Mouse (Mus musculus): ENCODE data around the gene Clcn2. TPM values are rescaled to one million over a fixed set of nuclear protein-coding genes. Genes with fewer than 3 reads are reported as not detected.

Gene Clcn2
- polyA plus RNA-seq, 1 experiment: 5.8 TPM

DNA sequence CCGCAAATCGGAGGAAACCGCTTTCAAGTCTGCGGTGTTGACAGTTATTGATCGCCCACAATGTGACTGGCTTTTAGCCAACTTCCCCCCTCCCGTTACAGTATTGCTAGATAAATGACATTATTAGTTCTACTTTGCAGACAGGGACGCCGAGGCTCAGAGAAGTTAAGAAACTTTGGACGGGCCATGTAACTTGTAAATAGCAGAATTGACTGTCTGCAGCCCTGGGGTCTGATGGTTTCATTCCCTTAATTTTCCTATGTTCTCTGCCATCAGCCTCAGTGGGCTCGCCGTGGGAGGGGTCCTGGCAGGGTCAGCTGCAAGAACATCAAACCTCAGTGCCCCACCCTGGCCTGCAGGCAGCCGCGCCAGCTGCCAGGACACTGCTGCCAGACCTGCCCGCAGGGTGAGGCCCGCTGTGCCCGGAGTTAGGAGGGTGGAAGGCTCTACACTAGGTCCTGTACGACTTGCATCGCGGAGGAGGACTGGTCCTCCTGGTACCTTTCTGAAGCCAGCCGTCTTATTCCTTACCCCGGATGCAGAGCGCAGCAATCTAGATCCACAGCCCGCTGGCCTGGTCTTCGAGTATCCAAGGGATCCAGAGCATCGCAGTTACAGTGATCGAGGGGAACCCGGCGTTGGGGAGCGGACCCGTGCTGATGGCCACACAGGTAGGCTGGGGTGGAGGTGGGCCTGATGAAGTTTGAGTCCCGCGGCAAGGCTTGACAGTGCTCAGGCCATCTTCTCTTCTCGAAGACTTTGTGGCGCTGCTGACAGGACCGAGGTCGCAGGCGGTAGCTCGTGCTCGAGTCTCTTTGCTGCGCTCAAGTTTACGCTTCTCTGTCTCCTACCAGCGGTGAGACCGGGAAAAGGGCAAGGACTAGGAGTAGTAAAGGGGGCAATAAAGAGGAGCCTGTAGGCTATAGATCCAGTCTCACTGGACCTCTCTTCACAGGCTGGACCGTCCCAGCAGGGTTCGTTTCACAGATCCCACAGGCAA, 16.5 kb upstream of the Clcn2 start, which contains the start of gene Thpo:
TSS of gene Thpo (minus strand) at position 781 of the 1,000 bp plus-strand sequence.
- no peak within 1 kb of the TSS for H3K4me3 ChIP-seq (ENCODE audit: insufficient read depth, poor library complexity, severe bottlenecking)
- H3K27me3 ChIP-seq (ENCODE audit: control insufficient read depth, insufficient read depth, insufficient read length): peaks cover 10% of the 10 kb centered on the region
- H3K79me3 ChIP-seq (ENCODE audit: low read depth): no peaks in the 10 kb centered on the region
- TF ChIP-seq FOSL1 (IDR thresholded peaks at IDR 0.05; ENCODE audit: insufficient read depth, low read length, poor library complexity, severe bottlenecking): no peak
- TF ChIP-seq MYOG (IDR thresholded peaks at IDR 0.05; ENCODE audit: control insufficient read depth, extremely low read depth, insufficient read length): no peak
- no peak for TF ChIP-seq USF1 (IDR thresholded peaks at IDR 0.05; ENCODE audit: low read depth)
- no peak for TF ChIP-seq CEBPB (IDR thresholded peaks at IDR 0.05; ENCODE audit: low read depth)
- TF ChIP-seq MYOD1 (IDR thresholded peaks at IDR 0.05; ENCODE audit: control insufficient read depth, insufficient read length, low read depth): no peak
- no peak for TF ChIP-seq CTCF (IDR thresholded peaks at IDR 0.05; ENCODE audit: control insufficient read depth, insufficient read depth, insufficient read length)
- no peak for TF ChIP-seq MAX (IDR thresholded peaks at IDR 0.05)
- H3ac ChIP-seq (ENCODE audit: control insufficient read depth, insufficient read length, low read depth): peak within 1 kb of the TSS; percentile 36
- no peaks in the 10 kb centered on the region for H3K79me2 ChIP-seq (ENCODE audit: control insufficient read depth, insufficient read depth)
- no peaks in the 10 kb centered on the region for H3K36me3 ChIP-seq (ENCODE audit: control insufficient read depth, insufficient read depth)

DNA sequence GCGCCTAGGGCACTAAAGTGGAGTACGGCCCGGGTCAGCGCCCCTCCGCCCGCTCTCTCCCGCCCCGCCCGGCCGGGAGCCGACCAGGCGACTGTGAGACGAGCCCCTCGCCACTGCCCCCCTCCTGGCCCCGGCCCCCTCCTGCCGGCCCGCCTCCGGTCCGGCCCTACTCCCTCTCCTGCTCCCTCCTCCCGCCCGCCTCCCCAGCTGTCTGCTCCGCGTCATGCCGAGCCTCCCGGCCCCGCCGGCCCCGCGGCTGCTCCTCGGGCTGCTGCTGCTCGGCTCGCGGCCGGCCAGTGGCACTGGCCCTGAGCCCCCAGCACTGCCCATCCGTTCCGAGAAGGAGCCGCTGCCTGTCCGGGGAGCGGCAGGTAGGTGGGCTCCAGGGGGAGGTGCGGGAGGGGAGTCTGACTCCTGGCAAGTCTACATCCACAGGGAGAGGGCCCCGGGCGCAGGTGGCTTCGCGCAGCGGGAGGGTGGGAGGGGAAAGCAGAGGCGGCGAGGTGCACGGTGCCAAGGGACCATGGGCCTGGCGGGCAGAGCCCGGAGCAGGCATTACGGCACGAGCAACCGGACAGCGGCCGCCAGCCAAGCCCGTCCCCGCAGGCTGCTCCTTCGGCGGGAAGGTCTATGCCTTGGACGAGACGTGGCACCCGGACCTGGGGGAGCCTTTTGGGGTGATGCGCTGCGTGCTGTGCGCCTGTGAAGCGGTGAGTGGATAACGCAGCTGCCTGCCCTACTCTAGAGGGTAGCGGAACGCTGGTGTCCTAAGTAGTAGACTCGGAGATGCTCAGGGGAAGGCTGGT, 15.6 kb upstream of the Clcn2 start, which contains the start of gene Chrd:
TSS of gene Chrd (plus strand) at position 203 of the 806 bp plus-strand sequence.
- Histone ChIP-seq H3K4me3 (ENCODE audit: insufficient read depth, poor library complexity, severe bottlenecking) (peak within 1 kb of the TSS; percentile 14), H3ac (ENCODE audit: control insufficient read depth, insufficient read length, low read depth) (peak within 1 kb of the TSS; percentile 49), H3K27me3 (ENCODE audit: control insufficient read depth, insufficient read depth, insufficient read length) (peaks cover 4% of the 10 kb centered on the region), H3K79me3 (ENCODE audit: low read depth) (no peaks in the 10 kb centered on the region), H3K36me3 (ENCODE audit: control insufficient read depth, insufficient read depth) (no peaks in the 10 kb centered on the region), H3K79me2 (ENCODE audit: control insufficient read depth, insufficient read depth) (no peaks in the 10 kb centered on the region)
- no peak for TF ChIP-seq MAX (IDR thresholded peaks at IDR 0.05)
- TF ChIP-seq MYOD1 (IDR thresholded peaks at IDR 0.05; ENCODE audit: control insufficient read depth, insufficient read length, low read depth): no peak
- TF ChIP-seq CTCF (IDR thresholded peaks at IDR 0.05; ENCODE audit: control insufficient read depth, insufficient read depth, insufficient read length): no peak
- TF ChIP-seq CEBPB (IDR thresholded peaks at IDR 0.05; ENCODE audit: low read depth): no peak

DNA sequence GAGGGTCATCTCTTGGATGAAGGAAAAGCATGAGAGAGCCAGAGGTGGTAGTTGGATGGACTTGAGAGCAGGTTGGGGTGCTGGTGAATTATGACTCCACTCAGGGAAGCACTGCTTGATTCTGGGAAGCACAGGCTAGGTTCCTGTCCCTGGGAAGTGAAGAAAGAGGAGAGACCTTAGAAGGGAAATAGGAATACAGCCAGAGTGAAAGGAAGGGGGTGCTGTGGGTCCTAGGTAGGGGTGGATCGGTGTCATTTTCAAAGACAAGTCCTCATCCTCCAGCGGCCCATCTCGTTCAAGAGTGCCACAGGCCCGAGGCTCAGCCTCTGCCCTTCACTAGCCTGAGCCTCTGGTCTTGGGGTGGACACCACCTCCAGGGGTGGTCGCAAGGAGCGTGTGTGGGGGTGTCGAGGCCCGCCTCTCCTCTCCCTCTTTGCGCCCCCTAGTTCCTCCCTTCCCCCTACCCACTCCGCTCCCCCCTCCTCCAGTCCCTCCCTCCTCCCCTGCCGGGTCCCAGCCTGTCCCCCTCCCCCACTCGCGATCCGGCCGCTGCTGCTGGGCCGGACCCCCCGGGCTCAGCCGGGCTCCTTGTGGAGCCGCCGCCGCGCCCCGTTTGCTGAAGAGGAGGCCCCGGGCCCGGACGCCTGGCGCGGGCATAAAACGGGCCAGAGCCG, 14.8 kb upstream of the Clcn2 start:
- Histone ChIP-seq H3K79me3 (ENCODE audit: low read depth) (no peaks in the 10 kb centered on the region), H3ac (ENCODE audit: control insufficient read depth, insufficient read length, low read depth) (peak overlapping the region; percentile 49), H3K27me3 (ENCODE audit: control insufficient read depth, insufficient read depth, insufficient read length) (peaks cover 4% of the 10 kb centered on the region), H3K36me3 (ENCODE audit: control insufficient read depth, insufficient read depth) (no peaks in the 10 kb centered on the region), H3K4me3 (ENCODE audit: insufficient read depth, poor library complexity, severe bottlenecking) (no peak overlapping the region), H3K79me2 (ENCODE audit: control insufficient read depth, insufficient read depth) (no peaks in the 10 kb centered on the region)
- TF ChIP-seq MYOG (IDR thresholded peaks at IDR 0.05; ENCODE audit: control insufficient read depth, extremely low read depth, insufficient read length): no peak
- TF ChIP-seq MAX (IDR thresholded peaks at IDR 0.05): no peak
- no peak for TF ChIP-seq CEBPB (IDR thresholded peaks at IDR 0.05; ENCODE audit: low read depth)
- no peak for TF ChIP-seq FOSL1 (IDR thresholded peaks at IDR 0.05; ENCODE audit: insufficient read depth, low read length, poor library complexity, severe bottlenecking)
- TF ChIP-seq MYOD1 (IDR thresholded peaks at IDR 0.05; ENCODE audit: control insufficient read depth, insufficient read length, low read depth): no peak
- no peak for TF ChIP-seq USF1 (IDR thresholded peaks at IDR 0.05; ENCODE audit: low read depth)
- no peak for TF ChIP-seq CTCF (IDR thresholded peaks at IDR 0.05; ENCODE audit: control insufficient read depth, insufficient read depth, insufficient read length)

DNA sequence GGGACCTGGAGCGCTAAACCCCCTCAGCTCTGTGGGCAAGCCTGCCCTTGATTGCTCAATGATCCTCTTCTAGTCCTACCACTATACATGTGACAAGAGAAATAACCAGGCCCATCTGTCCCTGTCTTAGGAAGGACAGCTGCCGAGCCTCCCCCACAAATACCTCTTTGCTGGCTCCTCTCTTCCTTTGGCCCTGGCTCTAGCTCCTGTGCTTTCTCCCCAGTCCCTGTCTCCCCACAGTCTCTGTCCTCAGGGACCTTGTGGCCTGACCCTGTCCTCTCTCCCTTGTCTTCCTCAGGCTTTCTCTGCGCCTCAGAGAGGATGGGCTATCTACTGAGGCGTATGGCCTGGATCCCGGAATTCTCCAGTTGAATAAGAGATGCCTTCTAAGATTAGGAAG, 14.1 kb upstream of the Clcn2 start:
- Histone ChIP-seq H3K36me3 (ENCODE audit: control insufficient read depth, insufficient read depth) (no peaks in the 10 kb centered on the region), H3K4me3 (ENCODE audit: insufficient read depth, poor library complexity, severe bottlenecking) (no peak overlapping the region), H3K27me3 (ENCODE audit: control insufficient read depth, insufficient read depth, insufficient read length) (peaks cover 4% of the 10 kb centered on the region), H3K79me2 (ENCODE audit: control insufficient read depth, insufficient read depth) (no peaks in the 10 kb centered on the region), H3ac (ENCODE audit: control insufficient read depth, insufficient read length, low read depth) (no peak overlapping the region), H3K79me3 (ENCODE audit: low read depth) (no peaks in the 10 kb centered on the region)
- TF ChIP-seq MAX (IDR thresholded peaks at IDR 0.05) (no peak), FOSL1 (IDR thresholded peaks at IDR 0.05; ENCODE audit: insufficient read depth, low read length, poor library complexity, severe bottlenecking) (no peak), MYOG (IDR thresholded peaks at IDR 0.05; ENCODE audit: control insufficient read depth, extremely low read depth, insufficient read length) (no peak)

DNA sequence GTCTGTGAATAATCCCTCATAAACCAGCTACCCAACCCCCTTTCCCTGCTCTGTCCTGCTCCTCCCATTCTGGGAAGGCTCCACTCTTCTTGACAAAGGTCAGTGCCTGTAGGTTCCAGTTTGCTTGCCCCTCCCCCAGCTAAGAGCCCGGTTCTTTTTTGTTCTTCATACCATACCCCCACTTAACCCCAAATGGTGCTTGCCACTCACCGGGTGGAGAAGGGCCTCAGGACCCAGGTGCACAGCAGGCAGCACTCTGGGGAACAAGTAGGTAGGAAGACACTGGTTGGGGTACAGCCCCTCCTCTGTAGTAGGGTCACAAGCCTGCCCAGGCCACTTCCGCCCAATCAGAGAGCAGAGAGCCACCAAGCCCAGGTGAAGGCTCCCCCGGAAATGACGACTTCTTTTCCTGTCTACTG, 12.8 kb upstream of the Clcn2 start:
- Histone ChIP-seq H3ac (ENCODE audit: control insufficient read depth, insufficient read length, low read depth) (no peak overlapping the region), H3K79me2 (ENCODE audit: control insufficient read depth, insufficient read depth) (no peaks in the 10 kb centered on the region), H3K36me3 (ENCODE audit: control insufficient read depth, insufficient read depth) (no peaks in the 10 kb centered on the region), H3K27me3 (ENCODE audit: control insufficient read depth, insufficient read depth, insufficient read length) (peaks cover 4% of the 10 kb centered on the region), H3K4me3 (ENCODE audit: insufficient read depth, poor library complexity, severe bottlenecking) (no peak overlapping the region), H3K79me3 (ENCODE audit: low read depth) (no peaks in the 10 kb centered on the region)
- no peak for TF ChIP-seq CEBPB (IDR thresholded peaks at IDR 0.05; ENCODE audit: low read depth)
- no peak for TF ChIP-seq MAX (IDR thresholded peaks at IDR 0.05)
- no peak for TF ChIP-seq USF1 (IDR thresholded peaks at IDR 0.05; ENCODE audit: low read depth)
- no peak for TF ChIP-seq FOSL1 (IDR thresholded peaks at IDR 0.05; ENCODE audit: insufficient read depth, low read length, poor library complexity, severe bottlenecking)
- TF ChIP-seq CTCF (IDR thresholded peaks at IDR 0.05; ENCODE audit: control insufficient read depth, insufficient read depth, insufficient read length): no peak
- no peak for TF ChIP-seq MYOD1 (IDR thresholded peaks at IDR 0.05; ENCODE audit: control insufficient read depth, insufficient read length, low read depth)
- TF ChIP-seq MYOG (IDR thresholded peaks at IDR 0.05; ENCODE audit: control insufficient read depth, extremely low read depth, insufficient read length): no peak
